26 mouse cellular contexts compared by ENCODE assay signal in genomic region chr9:21104814-21105213, GRCm38 (mm10). TPM values are rescaled to one million over a fixed set of nuclear protein-coding genes. Genes with fewer than 3 reads are reported as not detected.
"Had no signal": no experiment of that assay in that cellular context is flagged by ENCODE, and none has a peak within 500 bp of the region (broad histone marks: within the 10 kb centered on the region; RNA-seq: fewer than 3 reads in every experiment).

No protein-coding gene starts in this region.

- H3K27ac ChIP-seq: heart, adult 2 months; heart, embryonic 13.5 days; heart, embryonic 15.5 days; hindbrain, embryonic 12.5 days; kidney, embryonic 15.5 days; kidney, postnatal 0 days; limb, embryonic 13.5 days; limb, embryonic 15.5 days had no signal

- H3K9me3 ChIP-seq: heart, embryonic 13.5 days; heart, embryonic 15.5 days; hindbrain, embryonic 12.5 days; kidney, embryonic 15.5 days; limb, embryonic 13.5 days; limb, embryonic 15.5 days had no signal

- H3K4me3 ChIP-seq: heart, adult 2 months; heart, embryonic 13.5 days; heart, embryonic 15.5 days; hindbrain, embryonic 12.5 days; kidney, embryonic 15.5 days; limb, embryonic 13.5 days; limb, embryonic 15.5 days had no signal

- H3K9ac ChIP-seq: forebrain, postnatal 0 days; heart, embryonic 13.5 days; heart, embryonic 15.5 days; hindbrain, embryonic 12.5 days; kidney, embryonic 15.5 days; limb, embryonic 13.5 days; limb, embryonic 15.5 days had no signal

- DNase-seq: forebrain, postnatal 0 days; gastrocnemius, postnatal 14 days; gastrocnemius, postnatal 36 days; heart, adult 11 months; heart, adult 2 months; heart, postnatal 14 days; heart, postnatal 36 days; kidney, adult 11 months; kidney, adult 2 months; kidney, adult 9 months; kidney, postnatal 14 days; kidney, postnatal 36 days; layer of hippocampus, adult 9-11 months; layer of hippocampus, postnatal 36 days; left cerebral cortex, postnatal 4 days had no signal

- ATAC-seq: forebrain, postnatal 0 days; hindbrain, embryonic 16.5 days; intestine, embryonic 16.5 days had no signal

- H3K4me2 ChIP-seq: heart, embryonic 11.5 days; heart, embryonic 13.5 days; heart, embryonic 15.5 days; hindbrain, embryonic 12.5 days; kidney, embryonic 15.5 days; limb, embryonic 13.5 days; limb, embryonic 15.5 days had no signal

- H3K27me3 ChIP-seq: heart, embryonic 13.5 days; heart, embryonic 15.5 days; hindbrain, embryonic 12.5 days; kidney, embryonic 15.5 days; limb, embryonic 13.5 days; limb, embryonic 15.5 days had no signal

RNA-seq across cellular contexts. Expression of gene Gm49373, which starts 31.9 kb away (rescaled TPM):
- total RNA-seq: hematopoietic stem cell, adult 5-6 weeks had no signal
